Mouse (Mus musculus) heart, postnatal 0 days (tissue): ENCODE results near the gene Cd80. TPM values are rescaled to one million over a fixed set of nuclear protein-coding genes. Genes with fewer than 3 reads are reported as not detected.

Experiments
- ATAC-seq: fragments of 200-750 bp; cut with Nextera tagmentation; 2 replicates; pipeline ENCODE4 v1.8.0; 2017; ENCODE audit warnings: low read depth, moderate number of reproducible peaks, moderate library complexity; ENCODE audit not compliant: insufficient read depth
- DNase-seq: peaks from one replicate; pipeline ENCODE4 v3.0.0-alpha.2; 2016; ENCODE audit warnings: low spot score
- H3K27ac ChIP-seq: fragments of 300-500 bp; sonication (generic); 2 replicates; pipeline ENCODE4 v1.5.1; 2014; ENCODE audit warnings: low read depth, mild to moderate bottlenecking
- H3K27me3 ChIP-seq: fragments of 300-500 bp; sonication (generic); 2 replicates; pipeline ENCODE4 v1.6.1; 2014; ENCODE audit warnings: low read length, mixed read lengths; ENCODE audit not compliant: control insufficient read depth, insufficient read depth
- H3K36me3 ChIP-seq: fragments of 300-500 bp; sonication (generic); replicated peaks from 2 replicates; pipeline ENCODE4 v1.6.1; 2014; ENCODE audit warnings: low read length, mixed read lengths; ENCODE audit not compliant: control insufficient read depth, insufficient read depth
- H3K4me1 ChIP-seq: fragments of 300-500 bp; sonication (generic); 2 replicates; pipeline ENCODE4 v1.6.1; 2014; ENCODE audit warnings: antibody characterized with exemption; ENCODE audit not compliant: control insufficient read depth, insufficient read depth
- H3K4me2 ChIP-seq: fragments of 300-500 bp; sonication (generic); 2 replicates; pipeline ENCODE4 v1.6.1; 2014; ENCODE audit warnings: low read depth, mild to moderate bottlenecking, low read length, moderate library complexity
- H3K4me3 ChIP-seq: fragments of 300-500 bp; sonication (generic); 2 replicates; pipeline ENCODE4 v1.5.1; 2014; ENCODE audit warnings: low read depth, low read length
- H3K9ac ChIP-seq: fragments of 300-500 bp; sonication (generic); replicated peaks from 2 replicates; pipeline ENCODE4 v1.6.1; 2014; ENCODE audit warnings: low read depth, low read length, mixed read lengths
- H3K9me3 ChIP-seq: fragments of 300-500 bp; sonication (generic); replicated peaks from 2 replicates; pipeline ENCODE4 v1.6.1; 2016; ENCODE audit warnings: low read length; ENCODE audit not compliant: control insufficient read depth
- CTCF ChIP-seq: IDR thresholded peaks from 2 replicates; pipeline ENCODE4 v1.5.1; 2016; ENCODE audit warnings: antibody characterized with exemption, control low read depth, low read depth
- EP300 ChIP-seq: IDR thresholded peaks from 2 replicates; pipeline ENCODE4 v1.6.1; 2016; ENCODE audit warnings: antibody characterized with exemption, low read depth
- WGBS: fragments of 180-500 bp; shearing (Covaris S2); extraction: QIAGEN DNeasy Blood & Tissue Kit; methylation state at CpG from one replicate; pipeline ENCODE4 v1.1.7; 2014; 5-methylcytosine and 5-hydroxymethylcytosine counted together
- polyA plus RNA-seq: library from polyadenylated mRNA; unstranded; fragments of >200 nt; fragmentation: Nextera tagmentation; extraction: Ambion mirVana; gene quantifications from 2 replicates; pipeline ENCODE4 v1.2.1, GENCODE M21; 2015
- total RNA-seq: library from RNA; depleted of rRNA; stranded (reverse); fragments of >200 nt; gene quantifications from 2 replicates; pipeline ENCODE4 v1.2.3, GENCODE M21; 2014; ENCODE audit warnings: low replicate concordance

The Cd80 gene
- total and polyA plus RNA-seq, 2 experiments from 2014 or later = 0.15 to 0.34 TPM

- Histone ChIP-seq H3K9ac (peak overlapping the region; percentile 76), H3K4me1 (peaks cover 11% of the 10 kb centered on the region; the same call in 1 of the 2 replicates), H3K4me3 (peak overlapping the region; percentile 74), H3K9me3 (no peaks in the 10 kb centered on the region), H3K27me3 (no peaks in the 10 kb centered on the region), H3K36me3 (peaks cover 31% of the 10 kb centered on the region), H3K27ac (peak overlapping the region; percentile 92), H3K4me2 (peak overlapping the region; percentile 92)
- WGBS = 47% methylated on average over 12 of the region's 12 CpGs
- no peak for TF ChIP-seq EP300
- no peak for TF ChIP-seq CTCF
- ATAC-seq (no peak), DNase-seq (no peak)
Observed at GRCm38 (mm10) chr16:38451421-38452205, 3.7 kb upstream of the Cd80 start.

GRCm38 (mm10) chr16:38452442-38453202 lies 2.7 kb upstream of the Cd80 start, which contains the start of gene Adprh:
TSS of gene Adprh (minus strand) at chr16:38452703.
- Histone ChIP-seq H3K4me1 (peaks cover 11% of the 10 kb centered on the region; the same call in 1 of the 2 replicates), H3K36me3 (peaks cover 21% of the 10 kb centered on the region), H3K9ac (peak within 1 kb of the TSS; percentile 76), H3K4me2 (peak within 1 kb of the TSS; percentile 92), H3K4me3 (peak within 1 kb of the TSS; percentile 74), H3K9me3 (no peaks in the 10 kb centered on the region), H3K27ac (peak within 1 kb of the TSS; percentile 92), H3K27me3 (no peaks in the 10 kb centered on the region)
- ATAC-seq (peak; percentile 98), DNase-seq (peak; percentile 89)
- WGBS = under 1% methylated on average over 56 of the region's 61 CpGs
- no peak for TF ChIP-seq CTCF
- no peak for TF ChIP-seq EP300

- 32% methylated on average over 3 of the region's 3 CpGs for WGBS
- no peak for DNase-seq
- peak overlapping the region; percentile 92 for H3K27ac ChIP-seq
- peak overlapping the region; percentile 74 for H3K4me3 ChIP-seq
- H3K9me3 ChIP-seq = no peaks in the 10 kb centered on the region
- peaks cover 17% of the 10 kb centered on the region for H3K36me3 ChIP-seq
- no peak for ATAC-seq
- H3K4me2 ChIP-seq = peak overlapping the region; percentile 92
- peaks cover 11% of the 10 kb centered on the region; the same call in 1 of the 2 replicates for H3K4me1 ChIP-seq
- H3K9ac ChIP-seq = peak overlapping the region; percentile 76
- H3K27me3 ChIP-seq = no peaks in the 10 kb centered on the region
- TF ChIP-seq CTCF (no peak), EP300 (no peak)
Observed at GRCm38 (mm10) chr16:38453203-38453553, 2.2 kb upstream of the Cd80 start.

GRCm38 (mm10) chr16:38453952-38454351 lies 1.4 kb upstream of the Cd80 start:
- DNase-seq (no peak), ATAC-seq (no peak)
- Histone ChIP-seq H3K4me2 (no peak overlapping the region), H3K4me1 (peaks cover 11% of the 10 kb centered on the region; the same call in 1 of the 2 replicates), H3K27ac (no peak overlapping the region), H3K9ac (no peak overlapping the region), H3K4me3 (no peak overlapping the region), H3K36me3 (peaks cover 13% of the 10 kb centered on the region), H3K27me3 (no peaks in the 10 kb centered on the region), H3K9me3 (no peaks in the 10 kb centered on the region)
- no peak for TF ChIP-seq CTCF
- TF ChIP-seq EP300 = no peak
- WGBS = 85% methylated on average over 4 of the region's 4 CpGs

DNA sequence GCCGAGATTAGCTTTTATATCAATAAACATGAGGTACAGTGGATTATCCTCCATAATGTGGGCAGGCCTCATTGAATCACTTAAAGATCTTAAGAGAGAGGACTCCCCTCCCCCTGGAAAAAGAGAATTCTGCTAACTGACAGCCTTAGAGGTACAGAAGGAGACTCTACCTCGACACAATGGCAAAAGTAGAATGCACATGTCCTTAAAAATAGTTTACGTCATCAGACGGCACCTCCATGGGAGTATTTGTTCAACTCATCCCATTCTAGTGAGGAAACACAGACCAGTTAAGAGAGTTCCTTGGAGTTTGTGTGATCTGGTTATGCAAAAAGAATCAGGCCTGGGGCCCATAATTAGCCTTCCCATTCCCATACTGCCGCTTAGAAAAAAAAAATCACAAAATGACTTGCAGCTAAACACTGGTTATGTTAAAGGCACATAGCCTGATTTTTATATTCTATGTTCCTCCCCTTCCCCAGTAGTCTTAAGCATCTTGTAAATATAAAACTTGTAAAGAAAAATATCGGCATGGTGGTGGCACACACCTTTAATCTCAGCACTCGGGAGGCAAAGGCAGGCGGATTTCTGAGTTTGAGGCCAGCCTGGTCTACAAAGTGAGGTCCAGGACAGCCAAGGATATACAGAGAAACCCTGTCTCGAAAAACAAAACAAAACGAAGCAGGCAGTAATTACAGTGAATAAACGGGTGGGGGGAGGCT lies 667 bp upstream of the Cd80 start:
- Histone ChIP-seq H3K9ac (no peak overlapping the region), H3K4me2 (no peak overlapping the region), H3K4me1 (peaks cover 11% of the 10 kb centered on the region; the same call in 1 of the 2 replicates), H3K36me3 (peaks cover 8% of the 10 kb centered on the region), H3K27ac (no peak overlapping the region), H3K4me3 (no peak overlapping the region), H3K27me3 (no peaks in the 10 kb centered on the region), H3K9me3 (no peaks in the 10 kb centered on the region)
- ATAC-seq (no peak), DNase-seq (no peak)
- TF ChIP-seq CTCF (no peak), EP300 (no peak)
- WGBS = 72% methylated on average over 11 of the region's 11 CpGs
